Mouse (Mus musculus) testis, postnatal 10 days (tissue): ENCODE data around the gene Gdnf.

Experiments used
- DNase-seq: peaks from one replicate; pipeline ENCODE4 v3.0.0; 2021; ENCODE audit warnings: low spot score

The Gdnf gene

DNA sequence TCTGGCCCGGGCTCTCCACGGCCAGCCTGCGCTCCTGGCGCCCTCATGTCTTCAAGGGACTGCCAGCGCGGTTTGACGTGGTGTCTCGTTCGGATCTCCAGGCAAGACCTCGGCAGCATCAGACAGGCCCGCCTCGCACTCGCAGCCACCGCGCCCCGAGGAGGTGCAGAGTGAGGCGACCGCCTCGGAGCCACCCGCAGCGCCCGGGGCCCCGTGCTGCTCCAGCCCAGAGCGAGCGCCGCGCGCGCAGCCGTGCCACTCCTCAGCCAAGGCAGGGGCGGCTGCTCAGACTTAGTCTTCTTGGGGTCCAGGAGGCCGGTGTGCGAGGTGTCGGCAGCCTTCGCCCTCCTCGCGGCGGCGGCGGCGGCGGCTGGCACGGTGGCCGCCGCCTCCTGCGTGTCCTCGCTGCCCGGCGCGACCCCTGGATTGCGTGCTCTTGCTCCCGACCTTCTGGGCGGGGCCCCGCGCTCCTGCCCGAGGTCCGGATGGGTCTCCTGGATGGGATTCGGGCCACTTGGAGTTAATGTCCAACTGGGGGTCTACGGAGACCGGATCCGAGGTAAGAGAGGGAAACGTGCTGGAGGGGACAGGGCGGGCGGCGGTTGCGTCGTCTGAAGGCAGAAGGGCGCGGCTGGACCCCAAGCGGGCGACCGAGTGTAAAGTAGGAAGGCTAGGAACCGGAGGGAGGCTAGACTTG is at the start of gene Gdnf:
Gene Gdnf (plus strand): TSS at position 291 of the 697 bp plus-strand sequence.
- DNase-seq = peak; percentile 72

DNA sequence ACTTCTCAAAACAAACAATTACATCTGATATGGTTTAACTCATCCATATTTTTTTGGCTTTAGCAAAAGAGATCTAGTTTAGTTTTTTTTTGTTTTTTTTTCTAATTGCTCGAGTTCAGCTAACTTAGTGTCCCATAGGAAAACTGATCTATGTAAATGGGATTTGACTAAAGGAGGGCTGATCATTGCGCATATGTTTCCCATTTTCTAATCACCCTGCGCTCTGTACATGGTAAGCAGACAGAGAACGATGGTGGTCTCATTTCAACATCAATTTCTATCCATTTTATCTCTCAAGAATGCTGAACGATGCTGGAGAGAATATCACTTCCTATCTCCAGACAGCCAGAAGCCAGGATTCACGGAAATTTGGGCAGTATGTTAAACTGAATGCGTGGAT is 43.5 kb upstream of the Gdnf start:
- no peak for DNase-seq

DNA sequence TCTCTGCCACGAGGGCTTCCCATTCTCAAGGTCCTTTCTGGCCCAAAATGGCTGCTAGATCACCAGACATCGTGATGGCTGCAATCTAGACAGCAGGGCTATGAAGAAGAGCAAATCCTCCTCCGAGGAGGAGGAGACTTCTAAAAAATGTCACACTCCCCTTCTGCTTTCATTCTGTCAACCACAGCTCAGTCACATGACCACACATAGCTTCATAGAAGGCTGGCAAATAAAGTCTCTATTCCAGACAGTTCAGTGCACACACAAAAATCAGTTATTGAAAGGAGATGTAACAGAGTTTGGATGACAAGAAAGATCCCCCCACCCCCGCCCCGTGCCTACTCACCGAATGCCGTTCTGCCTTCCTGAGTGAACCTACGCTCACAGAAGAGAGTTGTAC is 37.7 kb upstream of the Gdnf start:
- no peak for DNase-seq

DNA sequence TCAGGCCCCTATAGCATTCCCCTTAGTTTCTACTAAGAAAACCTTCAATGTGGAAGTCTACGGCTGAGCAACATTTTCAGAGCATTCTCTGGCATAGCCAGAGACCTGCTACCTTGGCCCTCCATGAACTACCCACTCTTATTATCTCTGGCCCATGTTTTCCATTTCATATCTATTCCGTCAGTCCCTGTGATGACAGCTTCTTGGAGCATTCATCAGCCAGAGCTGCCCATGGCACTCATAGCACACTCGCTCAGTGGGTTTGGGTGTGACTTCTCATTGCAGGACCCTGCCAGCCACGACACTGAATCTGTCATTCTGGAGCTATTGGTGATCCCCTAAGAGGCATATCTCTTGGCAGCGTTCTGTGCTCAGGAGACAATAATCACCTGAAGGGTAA is 29.1 kb upstream of the Gdnf start:
- no peak for DNase-seq

DNA sequence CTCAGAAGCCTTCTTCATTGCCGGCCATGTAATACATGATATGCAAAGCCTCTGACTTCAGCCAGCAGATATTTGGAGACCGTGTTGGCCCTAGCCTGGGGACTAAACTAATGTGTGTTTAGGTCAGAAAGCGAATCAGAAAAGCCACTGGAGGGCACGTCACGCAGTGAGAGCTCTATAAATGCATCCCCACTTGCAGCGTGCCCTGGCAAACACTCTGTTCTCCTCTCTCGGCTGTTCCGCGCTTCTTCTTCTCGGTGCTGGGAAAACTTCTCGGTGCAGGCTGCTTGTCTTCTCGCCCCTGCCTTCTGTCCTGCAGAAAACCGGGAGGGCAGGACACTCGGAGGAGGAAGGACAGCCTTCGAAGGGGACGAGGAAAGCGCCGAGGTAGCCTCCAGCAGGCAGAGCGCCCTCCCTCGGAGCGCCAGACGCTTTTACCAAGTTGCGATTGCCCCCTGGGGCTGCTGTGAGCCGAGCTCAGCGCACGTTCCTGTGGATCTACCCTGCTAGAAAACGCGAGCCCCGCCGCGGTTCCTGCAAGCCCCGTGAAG is 730 bp upstream of the Gdnf start:
- DNase-seq = peak; percentile 71

DNA sequence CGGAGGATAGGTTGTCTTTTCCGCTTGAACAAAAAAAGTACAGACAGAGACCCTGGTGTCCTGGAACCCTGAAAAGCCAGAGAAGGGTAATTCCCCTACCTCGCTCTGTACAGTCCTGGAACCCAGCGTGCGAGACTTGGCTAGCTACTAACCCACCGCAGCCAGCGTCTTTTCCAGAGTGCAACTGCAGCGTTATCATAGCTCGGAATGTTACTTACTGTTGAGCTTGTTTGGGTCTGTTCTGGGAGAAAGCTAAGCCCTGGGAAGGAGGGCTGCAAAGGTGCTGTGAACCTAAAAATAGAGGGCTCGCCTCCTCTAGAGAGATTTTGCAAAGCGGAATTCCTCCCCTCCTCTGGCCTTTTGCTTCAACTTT is 593 bp downstream of the Gdnf start:
- DNase-seq = peak; percentile 55

DNA sequence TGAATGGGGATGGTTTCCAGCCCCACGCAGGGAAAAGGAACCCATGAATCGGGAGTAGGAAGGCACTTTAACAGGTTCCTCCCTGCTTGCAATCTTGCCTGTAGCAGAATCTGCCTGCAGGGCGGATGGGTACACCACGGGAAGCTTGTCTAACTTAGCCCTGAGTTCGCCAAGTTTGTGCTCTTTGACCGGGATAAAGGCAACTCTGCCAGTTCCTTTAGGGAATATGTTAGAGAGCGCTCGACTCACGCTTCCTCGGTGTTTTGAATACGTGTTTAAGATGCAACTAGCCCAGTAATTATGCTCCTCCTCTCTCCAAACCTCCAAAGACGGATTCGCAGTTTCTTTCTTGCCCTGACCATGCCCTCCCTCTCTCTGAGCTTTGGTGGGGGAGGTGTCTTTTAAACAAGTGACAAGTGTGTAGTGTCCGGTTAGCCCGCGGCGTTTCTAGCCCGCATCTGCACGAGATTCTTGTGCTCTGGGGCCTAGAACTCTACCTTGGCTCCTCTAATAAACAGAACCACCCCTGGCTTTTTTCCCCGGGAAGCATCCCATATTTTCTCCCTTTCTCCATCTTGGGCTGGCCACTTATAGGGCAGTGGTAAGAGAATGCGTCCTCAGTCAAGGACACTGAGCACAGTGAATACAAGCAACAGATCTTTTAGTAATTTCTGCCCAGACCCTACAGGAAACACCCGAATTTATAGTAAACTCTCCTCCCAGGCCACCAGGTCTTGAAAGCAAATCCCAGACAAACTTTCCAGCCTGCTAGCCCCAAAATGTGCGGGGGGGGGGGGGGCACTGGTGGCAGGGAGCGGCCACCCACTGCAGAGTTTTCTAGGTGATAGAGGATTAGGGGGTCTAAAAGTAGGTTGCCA is 1.4 kb downstream of the Gdnf start:
- DNase-seq = peak; percentile 52

DNA sequence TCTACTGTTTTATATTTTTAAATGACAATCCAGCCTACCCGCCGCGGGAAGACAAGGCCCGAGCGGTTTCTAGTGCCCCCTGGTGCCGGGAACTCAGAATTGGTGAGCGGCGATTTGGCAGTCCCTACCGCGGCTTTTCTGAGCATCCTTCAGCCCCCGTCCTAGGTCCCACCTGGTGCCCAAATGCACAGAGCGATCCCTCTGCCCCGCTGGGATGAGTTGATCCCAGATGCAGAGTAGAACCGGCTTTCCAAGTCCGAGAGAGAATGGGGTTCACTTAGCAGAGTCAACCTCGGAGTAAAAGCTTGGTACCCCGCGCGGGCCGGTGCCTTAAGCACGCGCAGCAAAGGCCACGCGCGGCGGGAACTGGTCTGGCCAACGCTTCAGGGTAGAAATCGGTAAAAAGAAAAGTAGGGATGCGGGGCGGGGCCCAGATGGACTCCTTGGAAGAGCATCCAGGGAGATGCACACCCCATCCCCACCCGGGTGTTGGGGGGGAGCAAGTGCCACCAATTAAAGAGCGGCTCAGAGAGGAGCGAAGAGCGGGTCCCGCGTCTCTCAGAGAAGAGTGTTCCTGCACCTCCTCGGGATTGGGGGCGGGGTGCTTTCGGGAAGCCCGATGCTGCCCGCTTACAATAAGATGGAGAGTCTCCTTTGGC is 2.4 kb downstream of the Gdnf start:
- DNase-seq = peak; percentile 93

DNA sequence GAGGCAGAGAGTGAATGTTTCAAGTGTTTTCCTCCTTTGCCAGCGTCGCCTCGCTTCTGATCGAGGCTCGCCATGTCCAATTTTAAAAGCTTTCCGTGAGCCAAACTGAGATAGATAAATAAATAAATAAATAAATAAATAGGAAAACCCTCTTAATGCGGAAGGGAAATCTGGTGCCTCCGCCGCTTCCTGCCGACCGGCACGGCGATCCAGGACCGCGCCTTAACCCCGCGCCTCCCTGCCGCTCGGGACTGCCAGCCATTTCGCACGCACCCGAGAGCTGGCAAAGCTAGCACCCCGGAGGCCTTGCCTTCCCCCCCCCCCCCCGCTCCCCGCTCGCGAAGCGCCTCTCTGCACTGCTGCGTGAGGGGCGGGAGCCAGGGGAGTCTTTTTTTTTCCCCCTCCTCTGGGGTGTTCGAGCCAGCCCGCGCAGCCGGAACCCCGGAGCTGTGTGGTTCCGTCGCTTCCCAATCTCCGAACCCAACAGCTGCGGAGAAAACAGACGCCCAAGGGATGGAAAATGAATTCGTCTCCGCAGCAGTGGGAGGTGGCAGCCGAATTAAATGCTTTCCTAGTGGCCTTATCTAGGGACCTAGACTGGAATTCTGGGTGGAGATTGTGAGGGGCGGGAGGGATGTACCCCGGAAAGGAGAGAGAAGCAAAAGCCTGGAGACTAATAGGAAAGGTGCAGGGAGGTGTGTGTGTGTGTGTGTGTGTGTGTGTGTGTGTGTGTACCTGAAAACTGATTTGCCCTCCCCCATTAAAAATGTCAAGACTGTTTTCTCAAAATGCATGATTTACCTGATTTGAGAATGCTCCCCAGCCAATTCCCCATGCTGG is 3.1 kb downstream of the Gdnf start:
- no peak for DNase-seq

DNA sequence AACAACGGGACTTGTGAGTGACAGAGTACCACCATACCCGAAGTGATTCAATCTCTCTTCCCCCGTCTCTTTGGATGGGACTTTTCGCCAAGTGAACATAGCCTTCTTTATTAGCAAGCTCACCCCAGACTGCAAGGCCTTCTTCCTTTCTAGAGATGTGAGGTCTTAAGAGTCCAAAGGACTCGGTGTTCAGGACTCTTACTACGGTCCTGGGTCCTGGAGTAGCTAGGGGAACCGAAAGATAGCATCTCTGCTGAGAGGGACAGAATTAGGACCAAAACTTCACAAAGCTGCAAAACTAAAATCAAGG is 3.7 kb downstream of the Gdnf start:
- DNase-seq = no peak

DNA sequence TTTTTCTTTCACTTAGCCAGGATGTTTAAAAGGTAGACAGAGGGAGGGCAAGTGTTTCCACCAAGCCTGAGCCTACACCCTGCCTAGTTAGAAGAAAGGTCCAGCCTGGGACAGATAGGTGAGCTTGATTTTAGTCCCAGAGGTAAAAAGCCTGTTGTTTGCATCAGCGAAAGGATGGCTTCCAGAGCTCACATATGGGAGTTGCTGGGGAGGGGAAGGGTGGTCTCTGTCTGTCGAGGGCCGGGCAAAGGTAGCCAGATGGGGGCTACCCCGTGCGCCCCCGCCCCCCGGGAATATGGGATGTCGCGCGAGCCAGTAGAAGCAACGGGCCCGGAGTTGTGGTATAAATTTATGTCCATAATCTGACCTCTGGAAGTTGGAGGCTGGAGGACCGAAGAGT is 4.3 kb downstream of the Gdnf start:
- no peak for DNase-seq

DNA sequence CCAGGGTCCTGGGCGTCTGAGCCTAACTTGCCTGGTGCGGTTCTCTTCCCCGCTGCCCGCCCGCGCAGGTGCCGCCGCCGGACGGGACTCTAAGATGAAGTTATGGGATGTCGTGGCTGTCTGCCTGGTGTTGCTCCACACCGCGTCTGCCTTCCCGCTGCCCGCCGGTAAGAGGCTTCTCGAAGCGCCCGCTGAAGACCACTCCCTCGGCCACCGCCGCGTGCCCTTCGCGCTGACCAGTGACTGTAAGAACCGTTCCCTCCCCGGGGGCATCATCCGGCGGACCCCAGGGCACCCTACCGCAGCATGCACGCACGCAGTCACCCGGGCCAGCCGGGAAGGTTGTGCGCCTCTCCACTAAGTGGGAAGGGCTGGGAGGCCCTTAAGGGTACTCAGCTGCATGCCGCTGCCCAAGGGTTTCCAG is 4.9 kb downstream of the Gdnf start:
- no peak for DNase-seq

DNA sequence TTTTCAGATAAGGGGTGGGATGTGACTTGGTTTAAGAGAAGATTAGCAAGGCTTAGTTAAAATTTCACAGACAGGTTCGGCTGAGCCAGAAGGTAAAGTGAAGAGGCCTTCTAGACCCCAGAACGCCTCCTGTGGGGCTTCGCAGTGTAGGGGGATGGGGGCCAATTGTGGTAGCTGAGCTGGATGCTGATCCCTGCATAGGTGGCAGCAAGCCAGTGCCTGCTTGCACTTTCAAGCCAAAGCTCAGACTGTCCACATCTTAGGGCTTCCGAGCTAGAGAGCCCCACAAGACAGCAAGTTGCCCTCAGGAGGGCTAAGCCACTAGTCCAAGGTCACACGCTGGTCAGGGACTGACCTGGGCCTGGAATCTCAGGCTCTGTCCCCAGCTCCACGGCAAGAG is 13.2 kb downstream of the Gdnf start:
- DNase-seq = no peak

DNA sequence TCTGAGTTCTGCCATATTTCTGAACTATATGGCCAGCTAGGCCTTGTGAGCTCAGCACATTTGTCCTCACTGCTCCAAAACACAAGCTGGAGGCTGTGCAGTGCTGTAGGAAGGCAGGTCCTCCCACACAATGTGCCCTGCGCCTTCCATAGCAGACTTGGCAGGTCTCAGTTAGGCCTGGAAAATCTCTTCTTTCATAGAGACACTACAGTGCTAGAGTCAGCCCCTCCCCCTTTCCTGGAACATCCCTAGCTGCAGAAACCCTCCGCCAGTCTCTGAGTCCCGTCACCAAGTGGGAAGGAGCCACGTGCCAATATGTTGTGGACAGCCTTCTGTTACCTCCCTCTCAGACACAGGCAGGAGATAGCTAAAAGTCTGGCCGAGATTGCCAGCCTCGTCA is 14.9 kb downstream of the Gdnf start:
- DNase-seq = no peak

DNA sequence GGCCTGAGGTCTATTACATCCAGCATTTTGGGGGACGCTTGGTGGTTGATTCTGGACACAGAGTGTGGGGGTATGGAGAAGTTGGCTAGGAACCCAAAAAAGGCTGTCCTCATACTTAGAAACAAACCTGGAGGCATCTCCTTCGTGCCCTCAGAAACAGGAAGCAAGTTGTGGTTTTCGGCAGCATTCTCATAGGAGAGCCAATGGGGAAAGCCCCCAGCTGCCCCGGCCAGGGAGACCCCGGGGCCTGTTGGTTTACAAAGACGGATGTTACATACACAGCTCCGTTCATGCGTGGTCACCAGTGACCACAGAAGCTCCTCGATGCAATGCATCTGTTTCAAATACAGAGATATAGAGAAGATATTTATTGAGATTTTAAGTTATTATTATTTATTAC is 24.8 kb downstream of the Gdnf start:
- no peak for DNase-seq

DNA sequence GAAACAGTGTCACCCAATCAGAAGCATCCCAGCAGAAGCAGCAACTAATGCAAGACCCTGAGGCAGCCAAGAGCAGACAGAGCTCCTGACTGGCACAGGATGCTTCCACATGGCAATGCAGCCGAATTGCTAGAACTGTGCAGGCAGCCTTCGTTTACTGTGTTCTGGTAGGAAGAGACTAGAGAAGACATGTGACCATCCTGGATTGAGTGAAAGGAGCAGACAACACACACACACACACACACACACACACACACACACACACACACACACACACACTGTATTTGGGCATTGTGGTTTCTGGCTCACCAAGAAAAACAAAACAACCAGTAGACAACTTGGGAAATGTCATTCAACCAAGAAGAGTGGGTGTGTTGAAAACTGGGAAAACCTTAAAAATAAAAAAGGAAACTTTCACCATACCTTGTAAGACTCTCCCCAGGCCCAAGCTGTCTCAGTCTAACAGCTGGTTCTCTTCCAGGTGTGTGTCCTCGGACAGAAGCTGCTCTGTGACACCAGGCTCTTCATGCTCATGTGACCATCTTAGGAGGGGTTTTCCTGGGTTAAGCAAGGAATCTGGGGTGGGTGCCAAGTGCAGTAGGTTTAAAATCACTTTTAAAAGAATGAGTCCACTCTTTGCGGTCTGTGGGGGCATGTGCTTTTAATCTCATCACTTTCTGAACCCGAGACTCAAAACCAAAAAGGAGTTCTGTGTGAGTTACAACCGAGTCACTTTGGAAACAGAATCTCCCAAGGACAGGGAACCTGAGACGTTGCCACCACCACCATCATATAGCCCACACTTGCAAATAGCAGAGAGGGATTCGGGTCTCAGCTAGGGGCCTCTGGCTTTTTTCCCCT is 27.6 kb downstream of the Gdnf start:
- DNase-seq = peak; percentile 67

DNA sequence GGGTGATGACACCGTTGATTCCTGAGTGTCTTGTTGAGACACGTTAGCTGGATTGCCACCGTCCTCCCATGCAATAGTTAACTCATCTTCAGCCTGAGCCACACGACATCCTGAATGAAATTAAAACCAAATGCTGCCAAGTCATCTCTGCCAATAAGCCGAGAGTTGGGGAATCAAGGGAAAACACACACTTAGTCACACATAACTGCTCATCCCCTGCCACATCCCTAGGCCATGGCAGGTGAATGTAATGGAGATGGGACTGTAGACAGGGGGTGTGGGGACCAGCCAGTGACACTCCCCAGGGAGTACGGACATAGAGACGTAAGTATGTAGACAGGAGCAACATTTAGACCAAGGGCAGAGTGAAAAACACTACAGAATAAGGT is 28.3 kb downstream of the Gdnf start:
- DNase-seq = no peak

DNA sequence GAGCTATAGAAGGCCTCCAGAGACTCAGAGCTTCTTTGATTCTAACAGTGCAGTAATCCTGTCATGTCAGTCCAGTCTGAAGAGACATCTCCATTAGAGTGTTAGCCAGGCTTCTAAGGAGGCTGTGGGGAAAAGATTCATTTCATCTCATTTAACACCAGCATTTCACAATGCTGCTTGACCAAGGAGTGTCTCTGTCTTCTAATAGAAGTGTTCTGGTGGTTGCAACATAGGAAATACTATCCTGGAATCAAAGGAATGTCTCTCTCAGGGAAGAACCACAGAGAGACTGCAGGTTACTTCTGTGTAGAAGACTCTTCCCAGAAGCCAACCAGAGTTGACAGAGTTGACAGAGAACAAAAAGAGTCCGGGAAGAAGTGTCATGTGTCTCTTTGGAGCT is 31.0 kb downstream of the Gdnf start:
- no peak for DNase-seq

DNA sequence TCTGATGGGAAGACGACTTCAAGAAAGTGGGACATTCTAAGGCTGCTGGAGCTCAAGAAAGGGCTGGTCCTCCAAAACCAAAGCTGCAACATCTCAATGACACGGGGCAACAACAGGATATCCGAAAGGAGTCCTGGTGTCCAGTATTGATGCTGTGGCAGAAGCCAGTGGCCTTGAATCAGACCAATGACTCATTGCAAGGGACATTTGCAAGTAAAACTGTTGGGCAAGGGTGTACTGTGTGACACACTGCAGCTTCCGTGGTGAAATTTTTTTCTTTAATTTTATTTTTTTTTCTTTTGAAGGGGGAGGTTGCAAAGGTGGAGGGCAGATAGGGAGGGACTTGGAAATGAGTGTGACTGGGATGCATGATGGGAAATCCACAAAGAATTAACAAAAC is 31.8 kb downstream of the Gdnf start:
- no peak for DNase-seq

DNA sequence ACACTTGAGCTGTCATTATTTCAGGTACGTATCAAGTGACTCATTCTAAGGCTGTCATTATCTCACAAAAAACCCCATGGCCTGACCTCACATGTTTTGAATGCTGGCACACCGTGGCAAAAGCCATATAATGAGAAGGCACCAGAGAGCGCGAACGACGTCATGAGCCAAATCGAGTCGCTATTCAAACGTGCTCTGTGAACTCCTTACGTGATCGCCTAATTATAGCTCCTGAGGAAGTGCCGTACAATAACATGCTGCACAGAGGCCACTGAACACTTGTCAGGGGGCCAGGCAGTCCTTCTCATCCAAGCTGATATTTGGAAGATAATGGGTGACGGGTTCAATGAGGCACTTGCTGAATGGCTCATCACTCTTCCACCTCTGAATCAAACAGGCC is 46.8 kb downstream of the Gdnf start:
- no peak for DNase-seq

DNA sequence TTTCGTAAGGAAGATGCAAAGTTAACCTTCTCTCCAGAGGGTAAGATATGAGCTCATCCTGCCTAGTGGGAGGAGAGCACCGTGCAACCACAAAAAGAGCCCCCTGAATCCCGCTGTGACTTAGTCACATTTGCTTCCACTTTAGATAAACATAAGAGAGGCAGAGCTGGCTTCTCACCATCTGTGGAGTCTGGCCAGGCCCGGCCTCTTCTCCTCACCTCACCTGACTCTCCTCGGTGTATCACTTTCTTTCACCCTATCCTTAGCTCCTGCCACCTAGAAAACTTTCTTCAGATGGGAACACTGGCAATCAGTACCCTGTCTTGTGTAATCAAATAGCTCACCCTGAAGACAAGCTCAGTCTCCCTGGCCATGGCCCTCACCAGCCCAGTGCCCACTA is 48.2 kb downstream of the Gdnf start:
- no peak for DNase-seq
